Mouse (Mus musculus): ENCODE data around the gene Chl1. TPM values are rescaled to one million over a fixed set of nuclear protein-coding genes. Genes with fewer than 3 reads are reported as not detected.

Chl1 gene
- total and polyA plus RNA-seq, 3 experiments, result 0.11 TPM; not detected in 2

- no peak for TF ChIP-seq CTCF (IDR thresholded peaks at IDR 0.05; ENCODE audit: low read depth, low read length)
- no peak for TF ChIP-seq GATA1 (IDR thresholded peaks at IDR 0.05; ENCODE audit: borderline replicate concordance, low read length)
- no peak for TF ChIP-seq TAL1 (conservative IDR thresholded peaks at IDR 0.05; ENCODE audit: low read depth, low read length)
- no peak for TF ChIP-seq GATA2 (IDR thresholded peaks at IDR 0.05; ENCODE audit: borderline replicate concordance, low read depth, low read length)
- no peak for TF ChIP-seq POLR2AphosphoS5 (IDR thresholded peaks at IDR 0.05; ENCODE audit: insufficient replicate concordance, low read depth, low read length)
- H3K4me3 ChIP-seq (ENCODE audit: low read depth, low read length), result no peak overlapping the region
- no peaks in the 10 kb centered on the region for H3K9me3 ChIP-seq (replicated peaks)
- H3K27me3 ChIP-seq (ENCODE audit: insufficient read depth, low read length), result no peaks in the 10 kb centered on the region
- H3K36me3 ChIP-seq (replicated peaks), result no peaks in the 10 kb centered on the region
- no peak for ATAC-seq (ENCODE audit: extremely low read depth, insufficient number of reproducible peaks, low FRiP score, poor library complexity, severe bottlenecking)
- DNase-seq (ENCODE audit: low spot score), result no peak
- H3K4me1 ChIP-seq (ENCODE audit: insufficient read depth, low read depth, low read length), result no peaks in the 10 kb centered on the region
These were observed 23.6 kb downstream of the Chl1 start for GRCm38 (mm10) chr6:103534027-103534426.

GRCm38 (mm10) chr6:103542576-103542975 lies 32.2 kb downstream of the Chl1 start:
- Histone ChIP-seq H3K4me1 (ENCODE audit: insufficient read depth, low read depth, low read length) (no peaks in the 10 kb centered on the region), H3K4me3 (ENCODE audit: low read depth, low read length) (no peak overlapping the region), H3K27me3 (ENCODE audit: insufficient read depth, low read length) (no peaks in the 10 kb centered on the region), H3K36me3 (replicated peaks) (no peaks in the 10 kb centered on the region), H3K9me3 (replicated peaks) (no peaks in the 10 kb centered on the region)
- ATAC-seq (ENCODE audit: extremely low read depth, insufficient number of reproducible peaks, low FRiP score, poor library complexity, severe bottlenecking) (no peak), DNase-seq (ENCODE audit: low spot score) (no peak)
- TF ChIP-seq GATA1 (IDR thresholded peaks at IDR 0.05; ENCODE audit: borderline replicate concordance, low read length), result no peak
- no peak for TF ChIP-seq GATA2 (IDR thresholded peaks at IDR 0.05; ENCODE audit: borderline replicate concordance, low read depth, low read length)
- no peak for TF ChIP-seq TAL1 (conservative IDR thresholded peaks at IDR 0.05; ENCODE audit: low read depth, low read length)
- TF ChIP-seq POLR2AphosphoS5 (IDR thresholded peaks at IDR 0.05; ENCODE audit: insufficient replicate concordance, low read depth, low read length), result no peak
- TF ChIP-seq CTCF (IDR thresholded peaks at IDR 0.05; ENCODE audit: low read depth, low read length), result no peak

- H3K4me3 ChIP-seq (ENCODE audit: low read depth, low read length), result no peak overlapping the region
- H3K27me3 ChIP-seq (ENCODE audit: insufficient read depth, low read length), result no peaks in the 10 kb centered on the region
- no peaks in the 10 kb centered on the region for H3K9me3 ChIP-seq (replicated peaks)
- H3K36me3 ChIP-seq (replicated peaks), result no peaks in the 10 kb centered on the region
- ATAC-seq (ENCODE audit: extremely low read depth, insufficient number of reproducible peaks, low FRiP score, poor library complexity, severe bottlenecking), result no peak
- H3K4me1 ChIP-seq (ENCODE audit: insufficient read depth, low read depth, low read length), result no peaks in the 10 kb centered on the region
- no peak for DNase-seq (ENCODE audit: low spot score)
- no peak for TF ChIP-seq CTCF (IDR thresholded peaks at IDR 0.05; ENCODE audit: low read depth, low read length)
- no peak for TF ChIP-seq GATA2 (IDR thresholded peaks at IDR 0.05; ENCODE audit: borderline replicate concordance, low read depth, low read length)
- no peak for TF ChIP-seq TAL1 (conservative IDR thresholded peaks at IDR 0.05; ENCODE audit: low read depth, low read length)
- no peak for TF ChIP-seq GATA1 (IDR thresholded peaks at IDR 0.05; ENCODE audit: borderline replicate concordance, low read length)
- TF ChIP-seq POLR2AphosphoS5 (IDR thresholded peaks at IDR 0.05; ENCODE audit: insufficient replicate concordance, low read depth, low read length), result no peak
These were observed 33.4 kb downstream of the Chl1 start for GRCm38 (mm10) chr6:103543753-103544152.

GRCm38 (mm10) chr6:103546314-103546713 lies 35.9 kb downstream of the Chl1 start:
- Histone ChIP-seq H3K27me3 (ENCODE audit: insufficient read depth, low read length) (no peaks in the 10 kb centered on the region), H3K9me3 (replicated peaks) (no peaks in the 10 kb centered on the region), H3K4me3 (ENCODE audit: low read depth, low read length) (no peak overlapping the region), H3K36me3 (replicated peaks) (no peaks in the 10 kb centered on the region), H3K4me1 (ENCODE audit: insufficient read depth, low read depth, low read length) (no peaks in the 10 kb centered on the region)
- TF ChIP-seq GATA2 (IDR thresholded peaks at IDR 0.05; ENCODE audit: borderline replicate concordance, low read depth, low read length), result no peak
- no peak for TF ChIP-seq CTCF (IDR thresholded peaks at IDR 0.05; ENCODE audit: low read depth, low read length)
- TF ChIP-seq TAL1 (conservative IDR thresholded peaks at IDR 0.05; ENCODE audit: low read depth, low read length), result no peak
- no peak for TF ChIP-seq POLR2AphosphoS5 (IDR thresholded peaks at IDR 0.05; ENCODE audit: insufficient replicate concordance, low read depth, low read length)
- TF ChIP-seq GATA1 (IDR thresholded peaks at IDR 0.05; ENCODE audit: borderline replicate concordance, low read length), result no peak
- no peak for ATAC-seq (ENCODE audit: extremely low read depth, insufficient number of reproducible peaks, low FRiP score, poor library complexity, severe bottlenecking)
- DNase-seq (ENCODE audit: low spot score), result no peak

- Histone ChIP-seq H3K4me1 (ENCODE audit: insufficient read depth, low read depth, low read length) (no peaks in the 10 kb centered on the region), H3K36me3 (replicated peaks) (no peaks in the 10 kb centered on the region), H3K4me3 (ENCODE audit: low read depth, low read length) (no peak overlapping the region), H3K27me3 (ENCODE audit: insufficient read depth, low read length) (no peaks in the 10 kb centered on the region), H3K9me3 (replicated peaks) (no peaks in the 10 kb centered on the region)
- TF ChIP-seq GATA1 (IDR thresholded peaks at IDR 0.05; ENCODE audit: borderline replicate concordance, low read length) (no peak), POLR2AphosphoS5 (IDR thresholded peaks at IDR 0.05; ENCODE audit: insufficient replicate concordance, low read depth, low read length) (no peak), CTCF (IDR thresholded peaks at IDR 0.05; ENCODE audit: low read depth, low read length) (no peak), TAL1 (conservative IDR thresholded peaks at IDR 0.05; ENCODE audit: low read depth, low read length) (no peak), GATA2 (IDR thresholded peaks at IDR 0.05; ENCODE audit: borderline replicate concordance, low read depth, low read length) (no peak)
- no peak for ATAC-seq (ENCODE audit: extremely low read depth, insufficient number of reproducible peaks, low FRiP score, poor library complexity, severe bottlenecking)
- no peak for DNase-seq (ENCODE audit: low spot score)
These were observed 39.5 kb downstream of the Chl1 start for GRCm38 (mm10) chr6:103549929-103550328.

- TF ChIP-seq GATA2 (IDR thresholded peaks at IDR 0.05; ENCODE audit: borderline replicate concordance, low read depth, low read length) (no peak), CTCF (IDR thresholded peaks at IDR 0.05; ENCODE audit: low read depth, low read length) (no peak), POLR2AphosphoS5 (IDR thresholded peaks at IDR 0.05; ENCODE audit: insufficient replicate concordance, low read depth, low read length) (no peak), GATA1 (IDR thresholded peaks at IDR 0.05; ENCODE audit: borderline replicate concordance, low read length) (no peak), TAL1 (conservative IDR thresholded peaks at IDR 0.05; ENCODE audit: low read depth, low read length) (no peak)
- H3K36me3 ChIP-seq (replicated peaks), result no peaks in the 10 kb centered on the region
- H3K4me1 ChIP-seq (ENCODE audit: insufficient read depth, low read depth, low read length), result no peaks in the 10 kb centered on the region
- no peak overlapping the region for H3K4me3 ChIP-seq (ENCODE audit: low read depth, low read length)
- ATAC-seq (ENCODE audit: extremely low read depth, insufficient number of reproducible peaks, low FRiP score, poor library complexity, severe bottlenecking) (no peak), DNase-seq (ENCODE audit: low spot score) (no peak)
- H3K9me3 ChIP-seq (replicated peaks), result no peaks in the 10 kb centered on the region
- no peaks in the 10 kb centered on the region for H3K27me3 ChIP-seq (ENCODE audit: insufficient read depth, low read length)
These were observed 47.9 kb downstream of the Chl1 start for GRCm38 (mm10) chr6:103558037-103558893.

All from G1E (cell line).